Mouse (Mus musculus): ENCODE data around the gene Clcn1.
A peak's percentile ranks its signal among the peaks of the same experiment; 100 is the strongest.

Gene Clcn1

GRCm38 (mm10) chr6:42309816-42310378, 23.4 kb downstream of the Clcn1 start:
- peak in 1 of 2 experiments; percentile 15 for DNase-seq (ENCODE audit: low spot score in 2 of 2)

GRCm38 (mm10) chr6:42310427-42311053, 24.1 kb downstream of the Clcn1 start:
- DNase-seq (ENCODE audit: low spot score in 2 of 2): no peak

- DNase-seq (ENCODE audit: low spot score in 2 of 2): no peak
Measured at GRCm38 (mm10) chr6:42318293-42318692, 31.8 kb downstream of the Clcn1 start.

- no peak for DNase-seq (ENCODE audit: low spot score in 2 of 2)
Measured at GRCm38 (mm10) chr6:42323371-42324066, 37.0 kb downstream of the Clcn1 start.

GRCm38 (mm10) chr6:42324067-42324481, 37.6 kb downstream of the Clcn1 start:
- no peak for DNase-seq (ENCODE audit: low spot score in 2 of 2)

GRCm38 (mm10) chr6:42324482-42325267, 38.2 kb downstream of the Clcn1 start, which contains the start of gene Fam131b:
Gene Fam131b, minus strand, starts transcription at chr6:42324643.
- DNase-seq (ENCODE audit: low spot score in 2 of 2): peak; percentile 35 to 47

GRCm38 (mm10) chr6:42325268-42325609, 38.8 kb downstream of the Clcn1 start:
- peak; percentile 58 to 86 for DNase-seq (ENCODE audit: low spot score in 2 of 2)

GRCm38 (mm10) chr6:42326509-42326908, 40.0 kb downstream of the Clcn1 start:
- DNase-seq (ENCODE audit: low spot score in 2 of 2): no peak

GRCm38 (mm10) chr6:42328757-42329156, 42.3 kb downstream of the Clcn1 start:
- DNase-seq (ENCODE audit: low spot score in 2 of 2): no peak

- no peak for DNase-seq (ENCODE audit: low spot score in 2 of 2)
Measured at GRCm38 (mm10) chr6:42330216-42330615, 43.7 kb downstream of the Clcn1 start.

- DNase-seq (ENCODE audit: low spot score in 2 of 2): no peak
Measured at GRCm38 (mm10) chr6:42330946-42331345, 44.5 kb downstream of the Clcn1 start.

GRCm38 (mm10) chr6:42339189-42339588, 52.7 kb downstream of the Clcn1 start:
- no peak for DNase-seq (ENCODE audit: low spot score in 2 of 2)

- DNase-seq (ENCODE audit: low spot score in 2 of 2): no peak
Measured at GRCm38 (mm10) chr6:42339981-42340380, 53.5 kb downstream of the Clcn1 start.

GRCm38 (mm10) chr6:42342171-42342570, 55.7 kb downstream of the Clcn1 start:
- DNase-seq (ENCODE audit: low spot score in 2 of 2): no peak

- DNase-seq (ENCODE audit: low spot score in 2 of 2): peak; percentile 64 to 68
Measured at GRCm38 (mm10) chr6:42343361-42344120, 57.1 kb downstream of the Clcn1 start.

- no peak for DNase-seq (ENCODE audit: low spot score in 2 of 2)
Measured at GRCm38 (mm10) chr6:42344255-42344654, 57.8 kb downstream of the Clcn1 start.

GRCm38 (mm10) chr6:42348281-42349005, 62.0 kb downstream of the Clcn1 start:
- no peak for DNase-seq (ENCODE audit: low spot score in 2 of 2)

GRCm38 (mm10) chr6:42349006-42349425, 62.5 kb downstream of the Clcn1 start:
- DNase-seq (ENCODE audit: low spot score in 2 of 2): peak; percentile 71 to 79

- peak; percentile 78 to 81 for DNase-seq (ENCODE audit: low spot score in 2 of 2)
Measured at GRCm38 (mm10) chr6:42349426-42350020, 63.0 kb downstream of the Clcn1 start, which contains the start of gene Zyx. Gene Zyx, plus strand, starts transcription at chr6:42349630.

Data from thymus, postnatal 10 days (tissue).